Mouse (Mus musculus): ENCODE measurements at regions not wholly inside any gene's neighbourhood (a gene's known extent, or its start where the extent isn't known, plus 50 kb on each side); places are given as distances from the start of the nearest gene placed in this dataset.

DNA sequence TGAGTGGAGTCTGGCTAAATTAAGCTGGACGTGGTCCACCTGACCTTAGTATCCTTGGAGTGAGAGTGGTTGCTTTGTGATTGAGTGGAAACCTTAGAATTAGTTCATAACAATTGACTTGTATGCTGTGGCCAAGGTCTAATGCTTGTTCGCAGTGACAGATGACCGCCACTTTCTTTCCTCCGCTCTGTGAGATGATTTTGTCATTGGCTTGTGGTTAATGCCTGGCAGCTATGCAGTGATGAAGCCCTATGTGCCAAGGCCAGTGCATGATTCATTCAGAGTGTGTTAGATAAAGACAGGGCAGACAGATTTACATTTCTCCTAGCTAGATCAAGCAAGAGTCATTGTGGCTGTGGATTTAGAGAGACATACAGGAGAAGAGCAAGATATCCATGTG, 89.5 kb downstream of the Slc4a3 start:
- Histone ChIP-seq H3K27me3 (ENCODE audit: control insufficient read depth, insufficient read depth, low read length) (no peaks in the 10 kb centered on the region), H3K9me3 (ENCODE audit: control insufficient read depth, low read length) (no peaks in the 10 kb centered on the region), H3K36me3 (ENCODE audit: control insufficient read depth, insufficient read depth, low read length) (no peaks in the 10 kb centered on the region), H3K4me2 (replicated peaks; ENCODE audit: low read depth) (no peak overlapping the region), H3K27ac (replicated peaks) (no peak overlapping the region), H3K4me3 (ENCODE audit: low read depth, low read length) (no peak overlapping the region), H3K4me1 (replicated peaks; ENCODE audit: control insufficient read depth, insufficient read depth) (no peaks in the 10 kb centered on the region), H3K9ac (ENCODE audit: low read length) (no peak overlapping the region)
- 87% methylated on average over 4 of the region's 4 CpGs for WGBS
- ATAC-seq (ENCODE audit: low FRiP score, low TSS enrichment) = no peak
- TF ChIP-seq CTCF (IDR thresholded peaks at IDR 0.05; ENCODE audit: low read depth) = no peak
- TF ChIP-seq EP300 (optimal IDR thresholded peaks at IDR 0.05) = no peak
- no peak for DNase-seq (ENCODE audit: low spot score)

DNA sequence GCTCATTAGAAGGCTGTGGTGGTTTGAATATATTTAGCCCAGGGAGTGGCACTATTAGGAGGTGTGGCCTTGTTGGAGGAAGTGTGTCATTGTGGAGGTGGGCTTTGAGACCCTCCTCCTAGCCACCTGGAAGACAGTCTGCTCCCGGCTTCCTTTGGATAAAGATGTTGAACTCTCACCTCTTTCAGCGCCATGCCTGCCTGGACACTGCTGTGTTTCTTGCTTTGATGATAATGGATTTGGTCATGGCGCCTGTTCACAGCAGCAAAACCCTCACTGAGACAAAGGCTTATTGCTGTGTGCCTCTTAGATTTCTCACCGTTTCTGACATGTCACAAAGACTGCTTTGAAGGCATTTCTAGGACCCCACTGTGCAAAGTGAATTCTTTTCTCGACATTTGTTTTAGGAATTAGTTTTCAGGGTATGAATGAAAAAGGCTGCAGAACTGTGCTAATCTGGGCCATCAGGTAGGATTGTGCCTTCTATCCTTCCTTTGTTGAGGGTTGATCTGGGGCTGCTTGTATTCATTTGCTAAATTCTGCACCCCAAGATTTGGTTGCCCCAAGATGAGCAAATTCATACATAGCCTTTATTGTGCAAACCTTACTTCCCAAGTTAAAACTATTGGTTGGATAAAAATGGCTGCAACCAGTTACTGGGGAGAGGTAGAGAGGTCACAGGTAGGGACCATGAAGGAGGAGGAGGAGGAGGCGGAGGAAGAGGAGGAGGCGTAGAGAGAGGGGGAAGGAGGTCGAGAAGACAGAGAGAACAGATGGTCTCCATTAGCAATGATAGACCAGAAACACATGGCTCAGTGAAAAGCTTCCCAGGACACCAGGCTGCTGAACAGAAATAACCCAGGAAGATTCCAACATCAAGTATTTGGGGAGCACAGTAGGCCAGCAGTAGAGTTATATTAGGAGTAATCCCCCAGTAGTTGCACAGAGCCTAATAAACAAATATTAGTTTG, 93.2 kb downstream of the Slc4a3 start:
- no peak for TF ChIP-seq EP300 (optimal IDR thresholded peaks at IDR 0.05)
- TF ChIP-seq CTCF (IDR thresholded peaks at IDR 0.05; ENCODE audit: low read depth) = no peak
- 70% methylated on average over 8 of the region's 8 CpGs for WGBS
- H3K27me3 ChIP-seq (ENCODE audit: control insufficient read depth, insufficient read depth, low read length) = no peaks in the 10 kb centered on the region
- DNase-seq (ENCODE audit: low spot score) = no peak
- H3K36me3 ChIP-seq (ENCODE audit: control insufficient read depth, insufficient read depth, low read length) = no peaks in the 10 kb centered on the region
- no peak overlapping the region for H3K9ac ChIP-seq (ENCODE audit: low read length)
- no peak overlapping the region for H3K4me3 ChIP-seq (ENCODE audit: low read depth, low read length)
- no peak overlapping the region for H3K4me2 ChIP-seq (replicated peaks; ENCODE audit: low read depth)
- H3K4me1 ChIP-seq (replicated peaks; ENCODE audit: control insufficient read depth, insufficient read depth) = no peaks in the 10 kb centered on the region
- H3K9me3 ChIP-seq (ENCODE audit: control insufficient read depth, low read length) = no peaks in the 10 kb centered on the region
- H3K27ac ChIP-seq (replicated peaks) = no peak overlapping the region
- no peak for ATAC-seq (ENCODE audit: low FRiP score, low TSS enrichment)

DNA sequence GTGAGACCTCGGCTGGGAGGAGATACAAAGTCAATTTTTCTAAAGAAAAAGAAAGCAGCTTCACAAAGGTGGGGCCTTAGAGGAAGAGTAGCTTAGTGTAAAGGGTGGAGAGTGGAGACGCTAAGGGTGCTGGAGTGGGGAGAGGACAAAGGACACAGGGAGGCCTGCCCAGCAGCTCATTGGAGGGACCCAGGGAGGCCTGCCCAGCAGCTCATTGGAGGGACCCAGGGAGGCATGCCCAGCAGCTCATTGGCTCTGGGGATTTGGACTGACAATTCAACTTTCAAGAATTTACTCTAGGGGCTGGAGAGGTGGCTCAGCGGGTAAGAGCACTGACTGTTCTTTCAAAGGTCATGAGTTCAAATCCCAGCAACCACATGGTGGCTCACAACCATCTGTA, 96.4 kb downstream of the Slc4a3 start:
- DNase-seq (ENCODE audit: low spot score) (no peak), ATAC-seq (ENCODE audit: low FRiP score, low TSS enrichment) (no peak)
- no peaks in the 10 kb centered on the region for H3K9me3 ChIP-seq (ENCODE audit: control insufficient read depth, low read length)
- WGBS = 60% methylated on average over 3 of the region's 3 CpGs
- H3K4me3 ChIP-seq (ENCODE audit: low read depth, low read length) = no peak overlapping the region
- no peak overlapping the region for H3K4me2 ChIP-seq (replicated peaks; ENCODE audit: low read depth)
- H3K36me3 ChIP-seq (ENCODE audit: control insufficient read depth, insufficient read depth, low read length) = no peaks in the 10 kb centered on the region
- no peak overlapping the region for H3K27ac ChIP-seq (replicated peaks)
- H3K27me3 ChIP-seq (ENCODE audit: control insufficient read depth, insufficient read depth, low read length) = no peaks in the 10 kb centered on the region
- no peak overlapping the region for H3K9ac ChIP-seq (ENCODE audit: low read length)
- no peaks in the 10 kb centered on the region for H3K4me1 ChIP-seq (replicated peaks; ENCODE audit: control insufficient read depth, insufficient read depth)
- no peak for TF ChIP-seq CTCF (IDR thresholded peaks at IDR 0.05; ENCODE audit: low read depth)
- no peak for TF ChIP-seq EP300 (optimal IDR thresholded peaks at IDR 0.05)

DNA sequence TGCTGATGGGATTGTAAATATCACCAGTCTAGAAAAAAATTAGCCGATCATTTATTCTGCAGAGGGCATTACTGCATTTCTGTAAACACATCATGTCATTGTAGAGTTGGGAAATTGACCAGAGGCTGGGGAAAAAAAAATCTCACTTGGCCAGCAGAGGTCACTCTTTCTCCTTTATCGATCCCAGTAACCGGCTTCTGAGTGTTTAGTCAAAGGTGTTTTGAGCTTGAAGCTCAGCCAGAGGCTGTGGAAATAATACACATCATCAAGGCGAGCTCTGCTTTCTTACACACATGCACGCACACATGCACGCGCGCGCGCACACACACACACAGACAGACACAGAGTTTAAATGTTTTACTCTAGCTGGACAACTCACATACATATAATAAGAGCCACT, 106.5 kb downstream of the Slc4a3 start:
- Histone ChIP-seq H3K4me1 (replicated peaks; ENCODE audit: control insufficient read depth, insufficient read depth) (no peaks in the 10 kb centered on the region), H3K27me3 (ENCODE audit: control insufficient read depth, insufficient read depth, low read length) (no peaks in the 10 kb centered on the region), H3K27ac (replicated peaks) (no peak overlapping the region), H3K36me3 (ENCODE audit: control insufficient read depth, insufficient read depth, low read length) (no peaks in the 10 kb centered on the region), H3K4me3 (ENCODE audit: low read depth, low read length) (no peak overlapping the region), H3K9me3 (ENCODE audit: control insufficient read depth, low read length) (no peaks in the 10 kb centered on the region), H3K4me2 (replicated peaks; ENCODE audit: low read depth) (no peak overlapping the region), H3K9ac (ENCODE audit: low read length) (no peak overlapping the region)
- ATAC-seq (ENCODE audit: low FRiP score, low TSS enrichment) = no peak
- TF ChIP-seq CTCF (IDR thresholded peaks at IDR 0.05; ENCODE audit: low read depth) (peak; percentile 81), EP300 (optimal IDR thresholded peaks at IDR 0.05) (no peak)
- peak; percentile 70 for DNase-seq (ENCODE audit: low spot score)
- 8% methylated on average over 10 of the region's 10 CpGs for WGBS

DNA sequence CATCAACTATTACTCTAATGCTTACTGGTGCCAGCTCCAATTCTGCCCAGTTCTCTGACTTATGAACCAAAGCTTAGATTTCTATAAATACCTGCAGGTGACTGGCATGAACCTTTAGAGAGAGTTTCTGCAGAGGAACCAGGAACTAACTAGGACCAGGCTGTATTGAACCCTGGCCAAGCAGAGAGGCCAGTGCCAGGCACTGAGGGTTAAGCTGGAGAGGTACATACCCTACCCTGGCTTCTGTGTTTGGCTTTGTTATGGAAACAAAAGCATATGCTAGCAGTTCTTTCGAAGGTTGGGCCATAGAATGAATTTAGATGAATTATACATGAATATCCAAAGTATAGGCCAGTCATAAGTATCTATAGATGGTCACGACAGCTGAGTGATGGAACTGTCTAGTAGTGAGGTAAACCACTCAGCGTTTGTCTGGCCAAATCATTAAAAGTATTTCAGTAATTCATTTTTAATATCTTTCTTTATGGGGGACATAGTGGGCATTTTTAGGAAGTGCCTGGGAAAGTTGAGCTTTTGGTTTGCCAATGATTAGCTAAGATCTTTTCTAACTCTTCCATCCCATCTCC, 107.0 kb downstream of the Slc4a3 start:
- H3K27me3 ChIP-seq (ENCODE audit: control insufficient read depth, insufficient read depth, low read length) = no peaks in the 10 kb centered on the region
- no peak overlapping the region for H3K4me3 ChIP-seq (ENCODE audit: low read depth, low read length)
- H3K4me2 ChIP-seq (replicated peaks; ENCODE audit: low read depth) = no peak overlapping the region
- H3K9ac ChIP-seq (ENCODE audit: low read length) = no peak overlapping the region
- TF ChIP-seq CTCF (IDR thresholded peaks at IDR 0.05; ENCODE audit: low read depth) (no peak), EP300 (optimal IDR thresholded peaks at IDR 0.05) (no peak)
- H3K4me1 ChIP-seq (replicated peaks; ENCODE audit: control insufficient read depth, insufficient read depth) = no peaks in the 10 kb centered on the region
- WGBS = 57% methylated on average over 3 of the region's 3 CpGs
- ATAC-seq (ENCODE audit: low FRiP score, low TSS enrichment) = no peak
- no peaks in the 10 kb centered on the region for H3K9me3 ChIP-seq (ENCODE audit: control insufficient read depth, low read length)
- DNase-seq (ENCODE audit: low spot score) = no peak
- H3K36me3 ChIP-seq (ENCODE audit: control insufficient read depth, insufficient read depth, low read length) = no peaks in the 10 kb centered on the region
- H3K27ac ChIP-seq (replicated peaks) = no peak overlapping the region

DNA sequence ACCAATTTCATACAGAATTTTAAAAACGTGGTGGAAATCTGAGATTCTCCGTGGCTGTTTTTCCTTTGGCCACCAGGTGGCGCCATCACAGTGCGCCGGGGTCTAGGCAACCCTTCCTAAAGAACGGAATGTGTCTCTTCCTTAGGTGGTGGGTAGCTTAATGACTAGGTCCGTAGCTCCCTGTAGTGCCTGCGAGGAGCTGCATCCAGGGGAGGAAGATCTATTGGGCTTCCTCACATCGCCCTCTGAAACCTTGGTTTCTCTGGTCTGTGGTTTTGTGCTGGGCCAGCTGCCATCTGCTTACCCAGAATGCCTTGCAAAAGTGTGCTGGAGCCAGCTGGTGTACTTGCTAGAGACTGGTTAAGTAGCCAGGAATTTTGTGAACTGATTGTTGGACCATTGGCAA, 107.6 kb downstream of the Slc4a3 start:
- no peaks in the 10 kb centered on the region for H3K36me3 ChIP-seq (ENCODE audit: control insufficient read depth, insufficient read depth, low read length)
- DNase-seq (ENCODE audit: low spot score) (peak; percentile 52), ATAC-seq (ENCODE audit: low FRiP score, low TSS enrichment) (no peak)
- H3K4me3 ChIP-seq (ENCODE audit: low read depth, low read length) = no peak overlapping the region
- H3K9ac ChIP-seq (ENCODE audit: low read length) = no peak overlapping the region
- peak overlapping the region; percentile 44; the same call in 1 of the 2 replicates for H3K4me2 ChIP-seq (replicated peaks; ENCODE audit: low read depth)
- TF ChIP-seq CTCF (IDR thresholded peaks at IDR 0.05; ENCODE audit: low read depth) = peak; percentile 96
- no peak for TF ChIP-seq EP300 (optimal IDR thresholded peaks at IDR 0.05)
- WGBS = 2% methylated on average over 9 of the region's 9 CpGs
- no peak overlapping the region for H3K27ac ChIP-seq (replicated peaks)
- H3K27me3 ChIP-seq (ENCODE audit: control insufficient read depth, insufficient read depth, low read length) = no peaks in the 10 kb centered on the region
- no peaks in the 10 kb centered on the region for H3K4me1 ChIP-seq (replicated peaks; ENCODE audit: control insufficient read depth, insufficient read depth)
- H3K9me3 ChIP-seq (ENCODE audit: control insufficient read depth, low read length) = no peaks in the 10 kb centered on the region

Measured in stomach, postnatal 0 days (tissue).